Mouse (Mus musculus) hindbrain, embryonic 13.5 days (tissue): Measurements from ENCODE around the gene Jun. TPM values are rescaled to one million over a fixed set of nuclear protein-coding genes. Genes with fewer than 3 reads are reported as not detected.

ENCODE experiments used
- ATAC-seq: fragments of 200-750 bp; cut with Nextera tagmentation; 2 replicates; pipeline ENCODE4 v1.8.0; 2017; ENCODE audit warnings: moderate TSS enrichment; ENCODE audit not compliant: low FRiP score
- H3K27ac ChIP-seq: fragments of 300-500 bp; sonication (generic); 2 replicates; pipeline ENCODE4 v1.5.1; 2015; ENCODE audit warnings: inconsistent platforms, mild to moderate bottlenecking, moderate library complexity
- H3K27me3 ChIP-seq: fragments of 300-500 bp; sonication (generic); 2 replicates; pipeline ENCODE4 v1.6.1; 2015; ENCODE audit warnings: mild to moderate bottlenecking, inconsistent platforms
- H3K36me3 ChIP-seq: fragments of 300-500 bp; sonication (generic); 2 replicates; pipeline ENCODE4 v1.6.1; 2015; ENCODE audit warnings: mild to moderate bottlenecking, inconsistent platforms
- H3K4me1 ChIP-seq: fragments of 300-500 bp; sonication (generic); replicated peaks from 2 replicates; pipeline ENCODE4 v1.6.1; 2015; ENCODE audit warnings: inconsistent platforms
- H3K4me2 ChIP-seq: fragments of 300-500 bp; sonication (generic); 2 replicates; pipeline ENCODE4 v1.6.1; 2015; ENCODE audit warnings: inconsistent platforms, mild to moderate bottlenecking, moderate library complexity
- H3K4me3 ChIP-seq: fragments of 300-500 bp; sonication (generic); 2 replicates; pipeline ENCODE4 v1.5.1; 2015; ENCODE audit warnings: mild to moderate bottlenecking, inconsistent platforms
- H3K9ac ChIP-seq: fragments of 300-500 bp; sonication (generic); 2 replicates; pipeline ENCODE4 v1.6.1; 2015; ENCODE audit warnings: mild to moderate bottlenecking, inconsistent platforms
- H3K9me3 ChIP-seq: fragments of 300-500 bp; sonication (generic); 2 replicates; pipeline ENCODE4 v1.6.1; 2016; ENCODE audit warnings: inconsistent platforms
- WGBS: fragments of 180-500 bp; shearing (Covaris S2); methylation state at CpG from one replicate; pipeline ENCODE4 v1.1.7; 2015; 5-methylcytosine and 5-hydroxymethylcytosine counted together
- polyA plus RNA-seq: library from polyadenylated mRNA; unstranded; fragments of >200 nt; fragmentation: Nextera tagmentation; extraction: Ambion mirVana; gene quantifications from 2 replicates; pipeline ENCODE4 v1.2.1, GENCODE M21; 2015

The Jun gene
- polyA plus RNA-seq = 55.6 and 56.7 TPM in 2 replicates

DNA sequence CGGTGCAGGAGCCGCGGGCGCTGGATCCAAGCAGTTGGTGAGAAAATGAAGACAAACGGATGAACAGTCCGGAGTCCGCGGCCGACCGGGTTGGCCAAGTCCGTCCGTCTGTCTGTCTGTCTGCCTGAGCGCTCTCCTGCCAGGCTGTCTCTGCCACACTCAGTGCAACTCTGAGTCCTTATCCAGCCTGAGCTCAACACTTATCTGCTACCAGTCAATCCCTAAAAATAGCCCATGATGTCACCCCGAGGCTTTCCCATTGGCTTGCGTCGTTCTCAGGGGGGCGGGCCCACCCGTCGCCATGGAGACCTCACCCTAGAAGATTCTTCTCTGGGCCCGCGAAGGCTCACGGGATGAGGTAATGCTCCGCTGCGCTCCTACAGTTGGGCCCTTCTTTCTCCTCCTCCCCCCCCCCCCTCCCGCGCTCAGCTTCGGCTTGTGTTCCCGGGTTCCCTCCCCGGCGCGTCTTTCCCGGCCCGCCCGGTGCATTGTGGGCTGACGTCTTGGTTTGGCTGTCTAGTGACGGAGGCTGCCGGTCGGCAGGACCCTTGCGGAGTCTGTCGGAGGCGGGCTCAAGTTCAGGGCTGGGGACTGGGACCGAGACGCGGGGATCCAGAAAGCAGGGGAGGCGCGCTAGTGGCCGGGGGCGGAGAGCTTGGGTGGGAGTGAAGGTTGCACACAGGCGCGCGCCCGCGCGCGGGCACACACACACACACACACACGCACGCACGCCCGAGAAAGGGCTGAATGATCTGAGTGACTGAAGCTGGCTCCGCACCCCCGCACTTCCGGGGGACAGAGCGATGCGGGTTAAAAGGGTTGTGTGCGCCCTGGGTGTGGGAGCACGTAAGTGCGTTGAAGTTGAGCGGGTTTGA lies at the start of gene Jun:
TSS of gene Jun (minus strand) at position 198 of the 875 bp plus-strand sequence.
- no peaks in the 10 kb centered on the region for H3K27me3 ChIP-seq
- H3K9ac ChIP-seq = peak within 1 kb of the TSS; percentile 89
- peaks cover 49% of the 10 kb centered on the region for H3K4me1 ChIP-seq
- peak; percentile 95 for ATAC-seq
- under 1% methylated on average over 68 of the region's 68 CpGs for WGBS
- H3K36me3 ChIP-seq = no peaks in the 10 kb centered on the region
- peak within 1 kb of the TSS; percentile 96 for H3K27ac ChIP-seq
- H3K4me2 ChIP-seq = peak within 1 kb of the TSS; percentile 98
- no peaks in the 10 kb centered on the region for H3K9me3 ChIP-seq
- H3K4me3 ChIP-seq = peak within 1 kb of the TSS; percentile 73

DNA sequence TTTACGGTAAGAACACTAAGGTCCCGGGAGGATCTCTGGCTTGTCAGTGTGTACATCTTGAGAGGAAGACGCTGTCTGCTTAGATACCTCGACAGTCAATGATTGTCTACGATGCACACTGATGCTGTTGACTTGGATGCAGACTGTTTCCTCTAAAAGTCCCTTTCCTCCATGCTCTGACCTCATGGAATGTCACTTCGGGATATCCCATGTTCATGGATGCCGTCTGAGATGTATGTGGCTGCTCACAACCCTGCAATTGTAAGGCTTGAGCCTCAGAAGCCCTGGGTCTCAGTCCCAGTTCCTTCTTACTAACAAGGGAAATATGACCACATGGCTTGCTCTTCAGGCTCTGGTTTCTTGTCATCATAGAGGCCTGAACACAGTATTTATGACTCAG lies 49.7 kb upstream of the Jun start:
- Histone ChIP-seq H3K27ac (no peak overlapping the region), H3K4me2 (no peak overlapping the region), H3K27me3 (no peaks in the 10 kb centered on the region), H3K9me3 (peaks cover 5% of the 10 kb centered on the region; the same call in 1 of the 2 replicates), H3K4me3 (no peak overlapping the region), H3K4me1 (peaks cover 24% of the 10 kb centered on the region), H3K9ac (no peak overlapping the region), H3K36me3 (no peaks in the 10 kb centered on the region)
- ATAC-seq = no peak
- 95% methylated on average over 7 of the region's 7 CpGs for WGBS

DNA sequence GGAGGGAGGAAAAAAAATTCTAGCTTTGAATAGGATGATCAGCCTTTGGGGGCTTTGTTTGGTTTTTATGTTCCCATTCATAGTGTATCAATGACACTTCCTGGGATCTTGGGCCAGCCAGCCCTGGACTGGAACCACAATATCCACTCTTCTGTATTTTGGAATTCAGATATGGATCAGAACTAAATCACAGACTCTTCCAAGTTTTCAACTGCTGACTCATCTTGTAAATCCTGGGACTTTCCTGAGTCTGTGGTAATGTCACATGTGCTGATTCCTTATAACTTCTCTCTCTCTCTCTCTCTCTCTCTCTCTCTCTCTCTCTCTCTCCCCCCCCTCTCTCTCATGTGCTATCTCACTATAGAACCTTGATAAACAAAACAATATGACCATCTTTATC lies 48.7 kb upstream of the Jun start:
- ATAC-seq = no peak
- Histone ChIP-seq H3K9me3 (peaks cover 5% of the 10 kb centered on the region; the same call in 1 of the 2 replicates), H3K27me3 (no peaks in the 10 kb centered on the region), H3K4me3 (no peak overlapping the region), H3K9ac (no peak overlapping the region), H3K4me1 (peaks cover 15% of the 10 kb centered on the region), H3K4me2 (no peak overlapping the region), H3K27ac (no peak overlapping the region), H3K36me3 (no peaks in the 10 kb centered on the region)

GRCm38 (mm10) chr4:95099373-95099772 lies 47.4 kb upstream of the Jun start:
- Histone ChIP-seq H3K9ac (no peak overlapping the region), H3K27me3 (no peaks in the 10 kb centered on the region), H3K27ac (no peak overlapping the region), H3K9me3 (peaks cover 5% of the 10 kb centered on the region; the same call in 1 of the 2 replicates), H3K4me2 (no peak overlapping the region), H3K4me1 (peaks cover 10% of the 10 kb centered on the region; the same call in 1 of the 2 replicates), H3K4me3 (no peak overlapping the region), H3K36me3 (no peaks in the 10 kb centered on the region)
- WGBS = 80% methylated on average over 7 of the region's 7 CpGs
- ATAC-seq = no peak

- H3K4me2 ChIP-seq = no peak overlapping the region
- H3K27me3 ChIP-seq = no peaks in the 10 kb centered on the region
- WGBS = 65% methylated on average over 5 of the region's 5 CpGs
- H3K4me3 ChIP-seq = no peak overlapping the region
- H3K27ac ChIP-seq = no peak overlapping the region
- ATAC-seq = no peak
- H3K4me1 ChIP-seq = peaks cover 12% of the 10 kb centered on the region; the same call in 1 of the 2 replicates
- peaks cover 5% of the 10 kb centered on the region; the same call in 1 of the 2 replicates for H3K9me3 ChIP-seq
- H3K9ac ChIP-seq = no peak overlapping the region
- no peaks in the 10 kb centered on the region for H3K36me3 ChIP-seq
These were observed 46.7 kb upstream of the Jun start for GRCm38 (mm10) chr4:95098722-95099097.

DNA sequence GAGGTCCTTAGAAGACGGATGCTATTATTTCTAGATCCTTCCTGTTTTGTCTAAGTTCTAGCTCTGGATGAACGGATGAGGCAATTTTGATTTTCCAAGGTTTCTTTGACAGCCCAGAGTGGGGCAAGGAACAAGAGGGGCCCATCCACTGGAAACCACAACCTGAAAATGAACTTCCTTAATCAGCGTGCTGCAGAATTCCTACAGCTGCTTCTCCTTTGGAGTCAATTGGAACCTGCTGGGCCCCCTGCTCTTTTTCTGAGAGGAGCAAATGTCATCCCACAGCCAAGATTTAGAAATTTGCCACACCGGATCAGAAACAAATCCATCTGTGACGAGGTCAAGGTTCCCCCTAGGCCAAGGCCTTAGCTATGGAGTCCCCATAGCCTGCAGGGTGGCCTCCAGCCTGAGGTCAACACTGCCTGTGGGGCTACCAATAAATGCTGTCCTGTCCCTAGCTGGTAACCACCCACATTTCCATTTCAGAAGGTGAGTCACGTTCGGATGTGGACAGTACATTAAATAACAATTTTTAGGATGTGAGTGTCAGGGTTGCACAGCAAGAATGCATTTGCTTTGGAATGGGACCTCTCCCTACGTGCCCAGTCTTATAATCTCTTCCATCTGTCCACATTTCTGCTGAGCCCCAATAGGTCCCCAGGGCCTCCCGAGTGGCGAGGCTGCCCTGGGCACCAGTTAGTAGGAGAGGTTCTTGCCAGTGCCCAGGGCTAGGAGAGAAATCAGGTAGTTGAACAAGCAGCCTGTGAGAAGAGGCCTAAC lies 46.1 kb upstream of the Jun start:
- Histone ChIP-seq H3K9ac (no peak overlapping the region), H3K27ac (no peak overlapping the region), H3K4me2 (no peak overlapping the region), H3K27me3 (no peaks in the 10 kb centered on the region), H3K9me3 (peaks cover 5% of the 10 kb centered on the region; the same call in 1 of the 2 replicates), H3K4me1 (peaks cover 13% of the 10 kb centered on the region; the same call in 1 of the 2 replicates), H3K4me3 (no peak overlapping the region), H3K36me3 (no peaks in the 10 kb centered on the region)
- ATAC-seq = no peak
- WGBS = 68% methylated on average over 10 of the region's 10 CpGs

DNA sequence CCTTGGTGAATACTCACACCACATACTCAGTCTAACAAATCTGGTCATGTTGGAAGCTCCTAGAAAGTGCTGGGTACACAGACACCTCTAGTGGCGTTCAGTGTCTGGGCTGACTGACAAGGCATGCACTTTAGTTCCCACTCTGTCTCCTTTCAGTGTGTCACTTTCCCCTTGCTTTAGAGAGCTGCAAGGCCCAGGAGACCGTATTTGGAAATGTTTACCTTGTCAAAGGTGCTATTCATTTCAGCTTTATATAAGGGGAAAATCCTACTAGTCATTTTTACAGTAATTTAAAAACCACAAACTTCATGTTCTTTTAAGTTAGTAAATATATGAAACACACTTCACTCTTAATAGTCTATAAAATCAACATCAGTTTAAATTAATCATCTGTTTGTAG lies 44.7 kb upstream of the Jun start:
- WGBS = 80% methylated on average over 2 of the region's 2 CpGs
- H3K9me3 ChIP-seq = peaks cover 2% of the 10 kb centered on the region; the same call in 1 of the 2 replicates
- H3K4me1 ChIP-seq = peaks cover 13% of the 10 kb centered on the region; the same call in 1 of the 2 replicates
- no peak overlapping the region for H3K4me3 ChIP-seq
- H3K36me3 ChIP-seq = no peaks in the 10 kb centered on the region
- no peak overlapping the region for H3K27ac ChIP-seq
- H3K9ac ChIP-seq = no peak overlapping the region
- H3K4me2 ChIP-seq = no peak overlapping the region
- no peak for ATAC-seq
- H3K27me3 ChIP-seq = no peaks in the 10 kb centered on the region

DNA sequence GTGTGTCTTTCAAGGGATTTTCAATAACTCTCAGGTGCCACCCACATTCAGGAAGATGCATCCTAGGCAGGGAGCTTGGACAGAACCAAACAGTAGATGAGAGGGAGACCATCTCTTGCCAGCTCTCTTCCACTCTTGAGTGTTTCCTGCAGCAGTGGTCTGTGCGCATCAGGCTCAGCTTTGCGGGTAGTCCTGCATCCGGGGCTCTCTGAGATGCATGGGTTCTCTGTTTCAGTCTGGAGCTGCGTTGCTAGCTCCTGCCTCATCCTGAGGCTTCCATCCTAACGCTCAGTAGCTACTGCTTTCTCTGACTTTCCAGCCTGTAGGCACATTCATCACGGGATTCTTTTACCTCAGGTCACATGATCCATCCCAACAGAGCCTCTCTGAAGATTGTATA lies 43.9 kb upstream of the Jun start:
- Histone ChIP-seq H3K4me3 (no peak overlapping the region), H3K36me3 (no peaks in the 10 kb centered on the region), H3K4me2 (no peak overlapping the region), H3K9me3 (no peaks in the 10 kb centered on the region), H3K27ac (no peak overlapping the region), H3K9ac (no peak overlapping the region), H3K4me1 (peaks cover 13% of the 10 kb centered on the region; the same call in 1 of the 2 replicates), H3K27me3 (no peaks in the 10 kb centered on the region)
- ATAC-seq = no peak
- WGBS = 88% methylated on average over 6 of the region's 6 CpGs

DNA sequence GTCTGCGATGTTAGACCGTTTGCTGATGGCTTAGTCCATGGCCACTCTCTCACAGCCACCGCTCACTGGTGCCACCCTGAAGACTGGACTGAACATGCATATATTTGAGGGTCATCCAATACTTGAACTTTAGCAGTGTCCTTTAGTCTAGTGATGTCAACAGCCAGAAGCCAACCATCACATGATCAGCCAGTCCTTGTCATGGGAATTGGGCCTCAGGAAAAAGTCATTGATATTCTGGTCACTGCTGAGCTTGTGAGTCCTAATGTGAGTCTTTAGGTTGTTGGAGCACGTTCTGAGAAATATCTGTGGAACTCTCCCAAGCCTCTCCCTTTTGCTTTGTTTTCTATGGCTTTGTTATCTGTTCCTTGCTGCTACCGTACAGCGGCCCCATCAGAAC lies 43.3 kb upstream of the Jun start:
- no peaks in the 10 kb centered on the region for H3K36me3 ChIP-seq
- WGBS = 86% methylated on average over 6 of the region's 6 CpGs
- H3K9me3 ChIP-seq = no peaks in the 10 kb centered on the region
- H3K4me1 ChIP-seq = peaks cover 13% of the 10 kb centered on the region; the same call in 1 of the 2 replicates
- no peak overlapping the region for H3K9ac ChIP-seq
- no peak for ATAC-seq
- H3K27ac ChIP-seq = no peak overlapping the region
- no peak overlapping the region for H3K4me3 ChIP-seq
- H3K4me2 ChIP-seq = no peak overlapping the region
- no peaks in the 10 kb centered on the region for H3K27me3 ChIP-seq

DNA sequence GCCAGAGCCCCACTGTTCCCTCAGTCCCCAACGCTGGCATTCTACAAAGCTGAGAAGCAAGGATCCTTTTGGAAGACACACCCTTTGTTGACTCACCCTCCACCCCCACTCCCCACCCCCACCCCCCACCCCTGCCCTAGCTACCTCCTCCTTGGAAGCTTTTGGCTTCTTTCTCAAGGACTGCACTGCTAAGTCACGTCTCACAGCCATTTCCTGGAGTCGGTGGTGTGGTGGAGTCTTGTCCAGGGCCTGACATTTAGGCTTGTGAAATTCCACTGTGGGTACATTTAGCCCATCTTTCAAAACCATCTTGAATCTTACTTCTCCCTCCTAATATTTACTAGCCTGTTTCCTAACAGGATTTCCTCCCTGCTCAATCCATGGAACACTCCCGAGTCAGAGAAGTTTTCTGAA lies 42.7 kb upstream of the Jun start:
- H3K4me3 ChIP-seq = no peak overlapping the region
- H3K9ac ChIP-seq = no peak overlapping the region
- H3K4me1 ChIP-seq = peaks cover 13% of the 10 kb centered on the region; the same call in 1 of the 2 replicates
- no peaks in the 10 kb centered on the region for H3K27me3 ChIP-seq
- H3K9me3 ChIP-seq = no peaks in the 10 kb centered on the region
- H3K27ac ChIP-seq = no peak overlapping the region
- no peaks in the 10 kb centered on the region for H3K36me3 ChIP-seq
- WGBS = 50% methylated on average over 4 of the region's 4 CpGs
- no peak overlapping the region for H3K4me2 ChIP-seq
- no peak for ATAC-seq

- Histone ChIP-seq H3K4me3 (no peak overlapping the region), H3K9ac (no peak overlapping the region), H3K9me3 (no peaks in the 10 kb centered on the region), H3K27ac (no peak overlapping the region), H3K4me1 (peaks cover 12% of the 10 kb centered on the region; the same call in 1 of the 2 replicates), H3K4me2 (no peak overlapping the region), H3K36me3 (no peaks in the 10 kb centered on the region), H3K27me3 (no peaks in the 10 kb centered on the region)
- no peak for ATAC-seq
- 75% methylated on average over 6 of the region's 6 CpGs for WGBS
These were observed 41.6 kb upstream of the Jun start for GRCm38 (mm10) chr4:95093615-95094014.

DNA sequence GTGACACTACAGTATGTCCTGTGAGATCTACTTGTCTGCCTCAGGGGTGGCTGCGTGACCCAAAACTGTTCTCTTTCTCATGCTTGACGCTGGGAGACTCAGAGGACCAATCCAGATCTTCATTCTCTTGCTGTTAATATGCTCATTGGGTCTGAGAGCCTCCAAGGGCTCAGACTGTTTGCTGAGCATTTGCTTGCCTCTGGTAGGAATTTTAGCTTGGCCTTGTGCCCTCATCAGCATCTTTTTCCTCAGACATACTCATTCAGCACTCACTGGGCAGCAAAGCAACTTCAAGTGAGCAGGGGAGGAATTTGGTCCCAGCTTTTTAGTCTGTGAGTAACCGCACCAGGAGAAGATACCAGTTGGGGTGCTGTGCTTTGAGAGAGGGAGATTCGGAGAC lies 40.5 kb upstream of the Jun start:
- Histone ChIP-seq H3K9me3 (no peaks in the 10 kb centered on the region), H3K9ac (no peak overlapping the region), H3K4me3 (no peak overlapping the region), H3K36me3 (no peaks in the 10 kb centered on the region), H3K27ac (no peak overlapping the region), H3K4me2 (no peak overlapping the region), H3K4me1 (0 out of 2 replicates have a peak, but pooled peaks cover 3% of the 10 kb centered on the region), H3K27me3 (no peaks in the 10 kb centered on the region)
- 84% methylated on average over 4 of the region's 4 CpGs for WGBS
- ATAC-seq = no peak
